Mouse (Mus musculus) stomach, embryonic 16.5 days (tissue): ENCODE data around the gene Hbb-bt. TPM values are rescaled to one million over a fixed set of nuclear protein-coding genes. Genes with fewer than 3 reads are reported as not detected.
"Not testable (repeated sequence)": the region's sequence is repeated elsewhere in the genome, so short reads cannot be mapped to it uniquely, and the experiment has no call there.

Experiments
- ATAC-seq: fragments of 200-750 bp; cut with Nextera tagmentation; 2 replicates; pipeline ENCODE4 v1.8.0; 2017; ENCODE audit warnings: moderate number of reproducible peaks, moderate TSS enrichment; ENCODE audit not compliant: insufficient read depth, low FRiP score
- H3K27ac ChIP-seq: fragments of 300-500 bp; sonication (generic); 2 replicates; pipeline ENCODE4 v1.5.1; 2014; ENCODE audit warnings: low read length
- H3K27me3 ChIP-seq: fragments of 300-500 bp; sonication (generic); 2 replicates; pipeline ENCODE4 v1.6.1; 2014; ENCODE audit warnings: low read length, control low read depth, mixed read lengths; ENCODE audit not compliant: control insufficient read depth, insufficient read depth
- H3K36me3 ChIP-seq: fragments of 300-500 bp; sonication (generic); 2 replicates; pipeline ENCODE4 v1.6.1; 2014; ENCODE audit warnings: low read length; ENCODE audit not compliant: control insufficient read depth, insufficient read depth
- H3K4me1 ChIP-seq: fragments of 300-500 bp; sonication (generic); 2 replicates; pipeline ENCODE4 v1.6.1; 2014; ENCODE audit warnings: low read length, control low read depth, mixed read lengths; ENCODE audit not compliant: control insufficient read depth, insufficient read depth
- H3K4me2 ChIP-seq: fragments of 300-500 bp; sonication (generic); 2 replicates; pipeline ENCODE4 v1.6.1; 2014; ENCODE audit warnings: low read depth, low read length, mixed read lengths
- H3K4me3 ChIP-seq: fragments of 300-500 bp; sonication (generic); replicated peaks from 2 replicates; pipeline ENCODE4 v1.5.1; 2014; ENCODE audit warnings: mild to moderate bottlenecking, low read length
- H3K9ac ChIP-seq: fragments of 300-500 bp; sonication (generic); 2 replicates; pipeline ENCODE4 v1.6.1; 2014; ENCODE audit warnings: low read length
- H3K9me3 ChIP-seq: fragments of 300-500 bp; sonication (generic); replicated peaks from 2 replicates; pipeline ENCODE4 v1.6.1; 2016; ENCODE audit warnings: low read length, control low read depth; ENCODE audit not compliant: control insufficient read depth
- WGBS: fragments of 180-500 bp; shearing (Covaris S2); extraction: QIAGEN DNeasy Blood & Tissue Kit; methylation state at CpG from one replicate; pipeline ENCODE4 v1.1.7; 2014; 5-methylcytosine and 5-hydroxymethylcytosine counted together
- polyA plus RNA-seq: library from polyadenylated mRNA; unstranded; fragments of >200 nt; fragmentation: Nextera tagmentation; extraction: Ambion mirVana; gene quantifications from 2 replicates; pipeline ENCODE4 v1.2.1, GENCODE M21; 2015

Gene Hbb-bt
- polyA plus RNA-seq, 1 experiment from 2014 or later = 3,577 TPM

DNA sequence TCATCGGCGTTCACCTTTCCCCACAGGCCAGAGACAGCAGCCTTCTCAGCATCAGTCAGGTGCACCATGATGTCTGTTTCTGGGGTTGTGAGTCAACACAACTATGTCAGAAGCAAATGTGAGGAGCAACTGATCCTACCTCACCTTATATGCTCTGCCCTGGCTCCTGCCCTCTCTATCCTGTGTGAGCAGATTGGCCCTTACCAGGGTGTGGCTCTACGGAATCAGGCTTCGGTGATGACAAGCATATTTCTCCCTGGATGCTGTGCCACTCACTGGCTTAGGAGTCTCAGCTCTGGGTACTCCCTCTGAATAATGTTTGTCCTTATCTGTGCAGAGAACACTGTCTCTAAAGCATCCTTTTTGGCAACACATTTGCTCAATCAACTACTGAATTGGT lies 14.0 kb upstream of the Hbb-bt start, which contains the start of gene Hbb-bs:
Gene Hbb-bs (minus strand): TSS at position 289 of the 400 bp plus-strand sequence.
- WGBS = 90% methylated on average over 4 of the region's 4 CpGs
- Histone ChIP-seq H3K4me1 (no peaks in the 10 kb centered on the region), H3K36me3 (no peaks in the 10 kb centered on the region), H3K27me3 (no peaks in the 10 kb centered on the region), H3K27ac (no peak within 1 kb of the TSS), H3K4me3 (no peak within 1 kb of the TSS), H3K4me2 (no peak within 1 kb of the TSS), H3K9me3 (no peaks in the 10 kb centered on the region), H3K9ac (no peak within 1 kb of the TSS)
- peak; percentile 86 for ATAC-seq

DNA sequence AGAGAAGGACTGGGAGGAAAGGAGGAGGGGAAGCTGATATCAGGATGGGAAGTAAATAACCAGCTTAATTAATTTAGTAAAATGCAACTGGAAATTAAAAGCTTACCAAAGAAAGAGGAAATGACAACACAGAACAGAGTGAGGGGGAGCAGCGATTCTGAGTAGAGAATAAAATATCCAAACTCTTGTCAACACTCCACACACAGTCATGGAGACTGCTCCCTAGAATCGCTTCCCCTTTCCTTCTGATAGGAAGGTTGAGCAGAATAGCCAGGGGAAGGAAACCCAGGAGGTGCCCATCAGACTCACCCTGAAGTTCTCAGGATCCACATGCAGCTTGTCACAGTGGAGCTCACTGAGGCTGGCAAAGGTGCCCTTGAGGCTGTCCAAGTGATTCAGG lies 13.3 kb upstream of the Hbb-bt start:
- not testable (repeated sequence) for H3K4me1 ChIP-seq, H3K27me3 ChIP-seq, H3K36me3 ChIP-seq, H3K9ac ChIP-seq, H3K4me3 ChIP-seq, H3K4me2 ChIP-seq, ATAC-seq, H3K9me3 ChIP-seq, H3K27ac ChIP-seq
- no CpG with 5 or more reads among the region's 2 CpGs for WGBS

DNA sequence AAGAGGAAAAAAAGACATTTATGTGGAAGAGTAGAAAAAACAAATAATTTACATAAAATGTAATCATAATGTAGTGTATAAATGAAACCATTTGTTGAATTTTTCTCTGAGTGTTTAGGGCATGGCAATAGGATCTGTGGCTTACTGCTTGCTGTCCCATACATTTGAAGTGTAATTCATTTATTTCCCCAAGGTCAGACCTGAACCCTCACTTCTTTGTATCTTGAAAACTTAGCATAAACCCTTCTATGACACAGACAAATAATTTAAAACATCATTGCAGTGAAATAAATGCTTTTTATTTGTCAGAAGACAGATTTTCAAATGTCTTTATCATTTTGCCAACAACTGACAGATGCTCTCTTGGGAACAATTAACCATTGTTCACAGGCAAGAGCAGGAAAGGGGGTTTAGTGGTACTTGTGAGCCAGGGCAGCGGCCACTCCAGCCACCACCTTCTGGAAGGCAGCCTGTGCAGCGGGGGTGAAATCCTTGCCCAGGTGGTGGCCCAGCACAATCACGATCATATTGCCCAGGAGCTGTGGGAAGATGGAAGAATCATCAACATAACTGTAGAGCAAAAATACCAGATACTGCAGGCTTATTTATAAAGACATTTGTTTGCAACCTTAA lies 12.6 kb upstream of the Hbb-bt start:
- ATAC-seq = 0 out of 2 replicates have a peak, but pooled peaks have one; percentile 7
- Histone ChIP-seq H3K27me3 (no peaks in the 10 kb centered on the region), H3K4me3 (no peak overlapping the region), H3K9ac (no peak overlapping the region), H3K4me1 (no peaks in the 10 kb centered on the region), H3K4me2 (no peak overlapping the region), H3K36me3 (no peaks in the 10 kb centered on the region), H3K27ac (no peak overlapping the region), H3K9me3 (no peaks in the 10 kb centered on the region)
- 63% methylated on average over 3 of the region's 3 CpGs for WGBS

DNA sequence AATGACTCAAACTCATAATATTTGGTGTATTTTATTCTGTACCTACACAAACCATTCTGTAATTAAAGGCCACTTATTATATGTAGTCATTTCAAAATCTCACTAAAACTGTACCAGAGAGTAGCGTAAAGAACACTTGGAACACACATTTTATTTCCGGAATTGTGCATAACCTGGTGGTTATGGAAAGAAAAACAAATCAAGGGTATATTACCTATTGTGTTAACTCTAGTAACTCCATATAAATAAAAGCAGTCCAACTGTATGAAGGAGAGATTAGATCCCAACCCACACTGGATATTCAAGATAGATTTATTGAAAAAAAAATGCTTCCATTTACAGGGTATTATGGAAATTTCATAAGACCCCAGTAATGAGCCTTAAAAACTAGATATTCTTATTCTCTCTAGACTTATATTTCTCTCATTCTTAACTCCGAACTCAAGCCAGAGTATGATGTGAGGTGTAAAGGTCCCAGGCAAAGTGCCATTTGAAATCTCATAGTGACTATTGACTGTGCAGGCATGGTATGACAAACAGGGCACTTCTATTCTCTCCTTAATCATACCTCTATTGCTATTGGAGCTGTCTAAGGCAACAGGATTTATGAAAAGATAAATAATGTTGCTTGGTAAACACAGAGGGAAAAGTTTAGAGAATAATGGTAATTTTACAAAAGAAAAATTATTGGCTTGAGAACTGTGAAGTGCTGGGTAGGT lies 11.9 kb upstream of the Hbb-bt start:
- Histone ChIP-seq H3K4me1 (no peaks in the 10 kb centered on the region), H3K4me2 (no peak overlapping the region), H3K9ac (no peak overlapping the region), H3K36me3 (no peaks in the 10 kb centered on the region), H3K27me3 (no peaks in the 10 kb centered on the region), H3K9me3 (no peaks in the 10 kb centered on the region), H3K4me3 (no peak overlapping the region), H3K27ac (no peak overlapping the region)
- 89% methylated on average over 3 of the region's 3 CpGs for WGBS
- peak; percentile 69; the same call in 1 of the 2 replicates for ATAC-seq

DNA sequence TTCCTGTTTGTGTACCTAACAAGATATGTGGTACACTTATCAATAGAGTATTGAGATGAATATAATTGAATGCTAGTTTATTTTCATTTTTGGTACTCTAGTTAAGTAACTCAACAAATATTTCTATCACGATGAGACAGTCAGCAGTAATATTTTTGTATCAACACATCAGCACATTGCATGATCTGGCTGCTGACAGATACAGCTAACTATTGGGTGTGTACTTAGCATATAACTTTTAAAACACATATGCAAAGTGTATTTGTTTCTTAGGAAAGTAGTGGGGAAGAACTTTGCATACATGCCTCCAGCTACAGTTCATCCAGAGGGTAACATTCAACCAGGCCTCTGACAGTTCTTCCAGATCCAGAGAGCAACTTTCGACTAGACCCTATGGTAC lies 10.8 kb upstream of the Hbb-bt start:
- no peak for ATAC-seq
- Histone ChIP-seq H3K9ac (no peak overlapping the region), H3K27ac (no peak overlapping the region), H3K4me1 (no peaks in the 10 kb centered on the region), H3K4me2 (no peak overlapping the region), H3K9me3 (no peaks in the 10 kb centered on the region), H3K4me3 (no peak overlapping the region), H3K36me3 (no peaks in the 10 kb centered on the region), H3K27me3 (no peaks in the 10 kb centered on the region)
- WGBS = 80% methylated on average over 2 of the region's 2 CpGs

DNA sequence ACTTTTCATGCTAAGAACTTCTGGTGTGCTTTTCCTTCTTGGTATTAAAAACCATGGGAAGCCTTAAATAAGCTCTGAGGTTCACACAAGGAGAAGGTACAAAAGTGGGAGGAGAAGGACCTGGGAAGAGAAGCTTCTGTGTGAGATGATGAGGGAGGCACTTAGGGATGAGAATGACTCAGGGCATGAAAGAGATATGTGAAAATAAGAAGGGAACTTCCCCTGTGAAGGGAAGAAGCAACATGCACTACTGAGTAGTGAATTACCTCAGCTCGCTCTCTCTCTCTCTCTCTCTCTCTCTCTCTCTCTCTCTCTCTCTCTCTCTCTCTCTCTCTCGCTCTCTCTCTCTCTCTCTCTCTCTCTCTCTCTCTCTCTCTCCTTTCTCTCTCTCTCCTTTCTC lies 1.3 kb upstream of the Hbb-bt start:
- not testable (repeated sequence) for H3K27ac ChIP-seq, H3K4me2 ChIP-seq, H3K4me3 ChIP-seq, H3K36me3 ChIP-seq, ATAC-seq, H3K9me3 ChIP-seq, H3K27me3 ChIP-seq, H3K4me1 ChIP-seq, H3K9ac ChIP-seq
- 88% methylated on average over 1 of the region's 2 CpGs for WGBS

DNA sequence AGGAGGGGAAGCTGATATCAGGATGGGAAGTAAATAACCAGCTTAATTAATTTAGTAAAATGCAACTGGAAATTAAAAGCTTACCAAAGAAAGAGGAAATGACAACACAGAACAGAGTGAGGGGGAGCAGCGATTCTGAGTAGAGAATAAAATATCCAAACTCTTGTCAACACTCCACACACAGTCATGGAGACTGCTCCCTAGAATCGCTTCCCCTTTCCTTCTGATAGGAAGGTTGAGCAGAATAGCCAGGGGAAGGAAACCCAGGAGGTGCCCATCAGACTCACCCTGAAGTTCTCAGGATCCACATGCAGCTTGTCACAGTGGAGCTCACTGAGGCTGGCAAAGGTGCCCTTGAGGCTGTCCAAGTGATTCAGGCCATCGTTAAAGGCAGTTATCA lies 644 bp downstream of the Hbb-bt start:
- not testable (repeated sequence) for H3K9me3 ChIP-seq, H3K4me2 ChIP-seq, H3K4me3 ChIP-seq, H3K4me1 ChIP-seq, H3K27ac ChIP-seq, H3K9ac ChIP-seq, H3K36me3 ChIP-seq, ATAC-seq, H3K27me3 ChIP-seq
- WGBS = no CpG with 5 or more reads among the region's 3 CpGs

DNA sequence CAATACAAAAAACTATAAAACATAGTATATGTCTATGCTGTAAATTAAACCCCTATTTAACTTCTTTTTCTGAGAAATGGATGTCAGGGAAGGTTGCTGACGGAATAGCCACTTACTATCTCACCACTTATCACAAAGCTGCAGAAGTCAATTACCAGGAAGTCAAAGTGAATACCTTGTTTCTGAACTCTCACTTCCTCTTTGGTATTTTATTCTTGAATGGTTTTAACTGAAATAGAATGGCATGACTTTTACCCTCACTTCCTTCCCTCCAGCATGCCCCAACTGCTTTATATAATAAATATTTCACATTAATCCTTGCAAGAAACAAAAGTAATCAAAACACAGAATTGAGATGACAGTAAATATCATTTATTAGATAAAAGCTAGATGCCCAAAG lies 1.6 kb downstream of the Hbb-bt start:
- no peak for ATAC-seq
- WGBS = 59% methylated on average over 1 of the region's 1 CpGs

DNA sequence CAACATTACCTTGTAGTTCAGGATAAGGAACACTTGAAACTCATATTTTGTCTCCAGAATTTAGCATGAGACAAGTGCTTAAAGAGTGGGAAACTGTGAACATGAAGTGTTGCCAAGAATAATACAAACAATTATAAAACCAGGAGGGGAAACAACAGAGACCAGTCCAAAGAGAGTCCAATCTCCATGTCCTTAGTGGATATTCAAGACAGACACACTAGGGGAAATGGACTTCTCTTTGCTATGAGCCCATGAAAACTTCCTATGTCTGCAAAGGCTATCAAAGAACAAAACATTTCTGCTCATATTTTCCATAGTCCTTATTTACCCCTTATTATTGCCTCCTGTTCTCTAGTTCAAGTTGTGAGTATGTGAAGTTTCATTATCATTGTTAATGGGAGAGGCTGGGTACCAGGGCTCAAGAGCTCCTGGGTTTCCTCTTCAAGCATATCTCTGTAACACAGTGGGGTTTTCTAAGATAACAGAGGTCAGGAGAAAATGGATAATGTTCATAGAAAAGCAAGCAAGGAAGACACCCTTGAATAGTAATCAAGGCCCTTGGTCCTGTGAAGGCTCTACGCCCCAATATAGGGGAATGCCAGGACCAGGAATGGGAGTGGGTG lies 2.5 kb downstream of the Hbb-bt start:
- 94% methylated on average over 1 of the region's 1 CpGs for WGBS
- Histone ChIP-seq H3K4me2 (no peak overlapping the region), H3K4me3 (no peak overlapping the region), H3K36me3 (no peaks in the 10 kb centered on the region), H3K9me3 (no peaks in the 10 kb centered on the region), H3K27ac (no peak overlapping the region), H3K9ac (no peak overlapping the region), H3K4me1 (no peaks in the 10 kb centered on the region), H3K27me3 (no peaks in the 10 kb centered on the region)
- no peak for ATAC-seq

More for the DNA sequence above, 1.6 kb downstream of the Hbb-bt start:
- no peak overlapping the region for H3K4me3 ChIP-seq
- H3K36me3 ChIP-seq = no peaks in the 10 kb centered on the region
- H3K27ac ChIP-seq = no peak overlapping the region
- H3K9me3 ChIP-seq = no peaks in the 10 kb centered on the region
- H3K27me3 ChIP-seq = no peaks in the 10 kb centered on the region
- no peak overlapping the region for H3K9ac ChIP-seq
- H3K4me1 ChIP-seq = no peaks in the 10 kb centered on the region
- H3K4me2 ChIP-seq = no peak overlapping the region
